Comparison of ENCODE assay signal across 8 mouse cellular contexts in genomic region chr1:37997867-37998266, GRCm38 (mm10). TPM values are rescaled to one million over a fixed set of nuclear protein-coding genes. Genes with fewer than 3 reads are reported as not detected.
DNase-seq lines count a peak whose midpoint lies in the region; ATAC-seq lines count a peak whose summit lies in the region.

Txndc9 (minus strand) TSS chr1:37997893.
Eif5b (plus strand) TSS chr1:37998010.

- peaks cover 21% of the 10 kb centered on the region for H3K4me1 ChIP-seq in heart, embryonic 13.5 days
- peaks cover 43% of the 10 kb centered on the region for H3K4me1 ChIP-seq in liver, embryonic 12.5 days
- peaks cover 12% of the 10 kb centered on the region for H3K4me1 ChIP-seq in stomach, embryonic 15.5 days

- peak; percentile 79 for ATAC-seq in erythroid progenitor cell, adult 5-6 weeks (replicated peaks; ENCODE audit: low FRiP score, poor library complexity, severe bottlenecking)
- peak; percentile 83 for ATAC-seq in heart, embryonic 13.5 days (ENCODE audit: extremely low read depth, insufficient number of reproducible peaks, low FRiP score, low TSS enrichment)
- peak; percentile 89 for ATAC-seq in liver, embryonic 12.5 days
- peak; percentile 94 for ATAC-seq in stomach, embryonic 15.5 days (ENCODE audit: insufficient read depth, low FRiP score, low read depth)

- under 1% methylated on average over 50 of the region's 50 CpGs for WGBS in heart, embryonic 13.5 days
- under 1% methylated on average over 50 of the region's 50 CpGs for WGBS in liver, embryonic 12.5 days (ENCODE audit: insufficient replicate concordance)
- WGBS in stomach, embryonic 15.5 days: 0% methylated on average over 50 of the region's 50 CpGs

- peak within 1 kb of the TSS; percentile 96 for H3K4me2 ChIP-seq in heart, embryonic 13.5 days
- H3K4me2 ChIP-seq in liver, embryonic 12.5 days: peak within 1 kb of the TSS; percentile 89
- H3K4me2 ChIP-seq in stomach, embryonic 15.5 days: peak within 1 kb of the TSS; percentile 81

- H3K27me3 ChIP-seq in heart, embryonic 13.5 days (replicated peaks): no peaks in the 10 kb centered on the region
- no peaks in the 10 kb centered on the region for H3K27me3 ChIP-seq in liver, embryonic 12.5 days (replicated peaks)
- no peaks in the 10 kb centered on the region for H3K27me3 ChIP-seq in stomach, embryonic 15.5 days (replicated peaks)

- H3K4me3 ChIP-seq in heart, embryonic 13.5 days: peak within 1 kb of the TSS; percentile 96
- H3K4me3 ChIP-seq in liver, embryonic 12.5 days: peak within 1 kb of the TSS; percentile 93
- peak within 1 kb of the TSS; percentile 97 for H3K4me3 ChIP-seq in stomach, embryonic 15.5 days (replicated peaks)

- peaks cover 31% of the 10 kb centered on the region for H3K36me3 ChIP-seq in heart, embryonic 13.5 days
- peaks cover 28% of the 10 kb centered on the region for H3K36me3 ChIP-seq in liver, embryonic 12.5 days
- H3K36me3 ChIP-seq in stomach, embryonic 15.5 days: peaks cover 18% of the 10 kb centered on the region; the same call in 1 of the 2 replicates

- H3K9me3 ChIP-seq in heart, embryonic 13.5 days: no peaks in the 10 kb centered on the region
- no peaks in the 10 kb centered on the region for H3K9me3 ChIP-seq in liver, embryonic 12.5 days (replicated peaks)
- H3K9me3 ChIP-seq in stomach, embryonic 15.5 days: no peaks in the 10 kb centered on the region

- H3K27ac ChIP-seq in heart, embryonic 13.5 days (replicated peaks): peak within 1 kb of the TSS; percentile 93
- H3K27ac ChIP-seq in liver, embryonic 12.5 days: peak within 1 kb of the TSS; percentile 95
- H3K27ac ChIP-seq in stomach, embryonic 15.5 days: peak within 1 kb of the TSS; percentile 89

- peak; percentile 93 for DNase-seq in CD4-positive helper T cell, adult 2 months (ENCODE audit: low read depth, low spot score)
- DNase-seq in brain, embryonic 18.5 days (ENCODE audit: low read depth, low spot score): peak; percentile 88
- peak; percentile 97 for DNase-seq in kidney, postnatal 10 days
- DNase-seq in natural killer cell, adult 2 months (ENCODE audit: low spot score in 2 of 2): peak; percentile 88 to 94

- peak within 1 kb of the TSS; percentile 97 for H3K9ac ChIP-seq in heart, embryonic 13.5 days
- peak within 1 kb of the TSS; percentile 98 for H3K9ac ChIP-seq in liver, embryonic 12.5 days
- peak within 1 kb of the TSS; percentile 95 for H3K9ac ChIP-seq in stomach, embryonic 15.5 days

RNA-seq across cellular contexts. Expression of gene Txndc9, which starts in this region (rescaled TPM):
- total RNA-seq in erythroid progenitor cell, adult 5-6 weeks (2015; ENCODE audit: low replicate concordance): 26.8 and 59.1 TPM in 2 replicates
- 27.0 and 43.0 TPM in 2 replicates for total RNA-seq in erythroid progenitor cell, adult 5-6 weeks (2017; ENCODE audit: low replicate concordance)
- polyA plus RNA-seq in heart, embryonic 13.5 days (2015; fragmentation: Nextera tagmentation; extraction: Ambion mirVana): 107 and 115 TPM in 2 replicates
- polyA plus RNA-seq in liver, embryonic 12.5 days (2016; fragmentation: Nextera tagmentation; extraction: Ambion mirVana): 82.7 and 86.3 TPM in 2 replicates
- polyA plus RNA-seq in stomach, embryonic 15.5 days (2015; fragmentation: Nextera tagmentation; extraction: Ambion mirVana): 128 and 132 TPM in 2 replicates

RNA-seq across cellular contexts. Expression of gene Eif5b, which starts in this region (rescaled TPM):
- total RNA-seq in erythroid progenitor cell, adult 5-6 weeks (2015; ENCODE audit: low replicate concordance): 14.4 and 14.7 TPM in 2 replicates
- total RNA-seq in erythroid progenitor cell, adult 5-6 weeks (2017; ENCODE audit: low replicate concordance): 12.9 and 14.9 TPM in 2 replicates
- polyA plus RNA-seq in heart, embryonic 13.5 days (2015; fragmentation: Nextera tagmentation; extraction: Ambion mirVana): 18.0 and 19.6 TPM in 2 replicates
- 28.5 and 28.8 TPM in 2 replicates for polyA plus RNA-seq in liver, embryonic 12.5 days (2016; fragmentation: Nextera tagmentation; extraction: Ambion mirVana)
- polyA plus RNA-seq in stomach, embryonic 15.5 days (2015; fragmentation: Nextera tagmentation; extraction: Ambion mirVana): 32.5 and 33.1 TPM in 2 replicates

Comparison
In these comparisons a context has a peak if more than half of its experiments do, and no peak if none do; other contexts are left out.
1. Peak in every context shown above with its lines: DNase-seq, ATAC-seq, H3K4me3 ChIP-seq and H3K27ac ChIP-seq.